Comparison of ENCODE assay signal across 1 mouse cellular context in the genomic region with DNA sequence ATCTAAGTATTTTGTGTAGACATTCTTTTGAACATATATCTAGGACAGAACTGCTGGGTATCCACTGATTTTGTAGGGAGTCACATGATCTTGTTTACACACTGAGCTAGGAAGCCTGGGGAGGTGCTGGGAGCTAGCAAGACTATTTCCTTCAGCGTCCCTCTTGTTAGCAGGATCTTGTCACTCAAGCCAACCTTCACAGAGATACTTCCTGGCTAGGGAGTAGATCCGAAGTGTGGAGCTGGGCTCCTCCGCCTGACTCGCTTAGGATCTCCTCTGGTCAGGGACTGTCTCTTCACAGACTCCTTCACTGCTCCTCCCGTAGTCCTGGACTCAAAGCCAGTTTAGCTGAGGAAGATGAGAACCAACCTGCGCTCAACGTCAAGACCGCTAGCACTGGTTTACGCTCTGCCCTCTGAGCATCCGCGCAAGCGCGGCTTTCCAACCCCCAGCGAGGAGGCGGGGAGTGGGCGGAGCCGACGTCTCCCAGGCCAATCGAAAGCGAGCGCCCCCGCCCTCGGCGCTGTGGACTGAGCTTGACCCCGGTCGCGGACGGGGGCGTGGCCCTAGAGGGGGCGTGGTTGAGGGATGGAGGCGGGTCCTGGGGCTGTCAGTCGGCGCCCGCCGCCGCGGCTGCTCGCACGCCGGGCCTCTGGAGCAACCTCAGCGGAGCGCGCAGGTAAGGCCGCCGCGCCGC.
TF ChIP-seq lines count a peak whose summit lies in the region.

A gene (plus strand): TSS at position 601 of the 697 bp plus-strand sequence.

TF ChIP-seq in CH12.LX, 34 proteins besides CTCF, POLR2A, EP300 and RAD21 (continued from another document):
- TF ChIP-seq POLR2AphosphoS2 (IDR thresholded peaks at IDR 0.05; ENCODE audit: low read depth, low read length) (peak; percentile 63; the same call in 1 of the 2 replicates), MAZ (IDR thresholded peaks at IDR 0.05; ENCODE audit: low read depth, low read length) (peak; percentile 75), ELF1 (IDR thresholded peaks at IDR 0.05; ENCODE audit: low read depth, low read length) (0 out of 2 replicates have a peak, but pooled peaks have one; percentile 39), RCOR1 (conservative IDR thresholded peaks at IDR 0.05; ENCODE audit: low read depth, low read length) (no peak), ETS1 (conservative IDR thresholded peaks at IDR 0.05; ENCODE audit: low read depth, low read length) (no peak), MAFK (IDR thresholded peaks at IDR 0.05; ENCODE audit: insufficient replicate concordance, low read length) (no peak), ZKSCAN1 (IDR thresholded peaks at IDR 0.05; ENCODE audit: borderline replicate concordance, low read depth, low read length) (no peak), USF1 (IDR thresholded peaks at IDR 0.05; ENCODE audit: low read depth, low read length) (no peak; the same call in 1 of the 2 replicates), TCF12 (IDR thresholded peaks at IDR 0.05; ENCODE audit: low read depth, low read length) (peak; percentile 51; the same call in 1 of the 2 replicates), KAT2A (IDR thresholded peaks at IDR 0.05; ENCODE audit: insufficient replicate concordance, low read length) (no peak), CHD1 (IDR thresholded peaks at IDR 0.05; ENCODE audit: low read depth, low read length) (no peak), MXI1 (IDR thresholded peaks at IDR 0.05; ENCODE audit: low read depth, low read length) (no peak; the same call in 1 of the 2 replicates), PAX5 (IDR thresholded peaks at IDR 0.05; ENCODE audit: low read length) (no peak), NRF1 (IDR thresholded peaks at IDR 0.05; ENCODE audit: low read depth, low read length) (peak; percentile 88), HCFC1 (IDR thresholded peaks at IDR 0.05; ENCODE audit: low read depth, low read length) (no peak), MAX (IDR thresholded peaks at IDR 0.05; ENCODE audit: low read length) (no peak), ZC3H11A (IDR thresholded peaks at IDR 0.05; ENCODE audit: low read depth, low read length) (no peak), BHLHE40 (IDR thresholded peaks at IDR 0.05; ENCODE audit: low read depth, low read length) (no peak), IRF4 (IDR thresholded peaks at IDR 0.05; ENCODE audit: low read depth, low read length) (peak; percentile 5; the same call in 1 of the 2 replicates), MEF2A (IDR thresholded peaks at IDR 0.05; ENCODE audit: borderline replicate concordance, low read depth, low read length) (no peak)
